Comparison of ENCODE assay signal across 19 mouse cellular contexts in the genomic region with DNA sequence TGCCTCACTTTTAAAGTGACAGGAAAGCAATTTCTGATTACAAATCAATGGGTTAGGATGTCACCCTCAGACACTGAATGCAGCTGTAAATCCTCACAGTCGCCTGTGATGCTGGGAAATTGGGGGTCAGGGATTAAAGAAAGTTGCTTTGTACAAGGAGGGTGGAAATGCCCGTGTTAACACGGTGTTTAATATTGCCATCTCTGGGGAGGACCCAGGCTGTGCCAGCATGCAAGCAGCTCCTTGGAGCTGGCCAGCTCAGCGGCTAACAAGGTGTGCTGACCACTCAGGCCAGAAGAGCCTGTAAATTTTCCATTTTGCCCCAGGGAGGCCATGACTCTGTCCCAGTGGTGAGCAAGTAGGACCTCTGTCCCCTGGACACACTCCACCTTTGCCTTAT.
DNase-seq lines count a peak whose midpoint lies in the region; ATAC-seq and TF ChIP-seq lines count a peak whose summit lies in the region.
"Had no signal": no experiment of that assay in that cellular context is flagged by ENCODE, and none has a peak within 500 bp of the region (broad histone marks: within the 10 kb centered on the region; RNA-seq: fewer than 3 reads in every experiment).

No protein-coding gene starts in this region.

- no peak overlapping the region for H3K4me2 ChIP-seq in midbrain, embryonic 11.5 days
- H3K4me2 ChIP-seq in midbrain, postnatal 0 days (ENCODE audit: low read depth, low read length, poor library complexity, severe bottlenecking): no peak overlapping the region
- H3K4me2 ChIP-seq: embryonic facial prominence, embryonic 12.5 days; forebrain, embryonic 13.5 days; forebrain, embryonic 15.5 days had no signal

- no peak for ATAC-seq in midbrain, embryonic 11.5 days (ENCODE audit: low FRiP score)
- ATAC-seq in midbrain, postnatal 0 days (ENCODE audit: low FRiP score): no peak
- ATAC-seq: forebrain, embryonic 13.5 days; forebrain, embryonic 15.5 days; forebrain, postnatal 0 days had no signal

- no peaks in the 10 kb centered on the region for H3K36me3 ChIP-seq in kidney, adult 2 months (ENCODE audit: control insufficient read depth, insufficient read depth, low read length)
- no peaks in the 10 kb centered on the region for H3K36me3 ChIP-seq in midbrain, embryonic 11.5 days (ENCODE audit: control insufficient read depth, insufficient read depth, low read length)
- H3K36me3 ChIP-seq in midbrain, postnatal 0 days (ENCODE audit: insufficient read depth, low read length): no peaks in the 10 kb centered on the region
- H3K36me3 ChIP-seq: embryonic facial prominence, embryonic 10.5 days; embryonic facial prominence, embryonic 12.5 days; forebrain, embryonic 15.5 days had no signal

- peak; percentile 2 for DNase-seq in kidney, adult 2 months
- DNase-seq in kidney, adult 9 months: no peak
- peak; percentile 84 for DNase-seq in midbrain, embryonic 11.5 days (ENCODE audit: low spot score, missing footprints)
- no peak for DNase-seq in midbrain, postnatal 0 days (ENCODE audit: low spot score)
- no peak for DNase-seq in embryo, embryonic 11 days
- DNase-seq: adrenal gland, adult 2 months; adrenal gland, postnatal 10 days; adrenal gland, postnatal 25 days; cerebellum, adult 11 months; cerebellum, adult 18-20 months; cerebellum, adult 8-10 months; cerebellum, adult 9-11 months; cerebellum, postnatal 14 days; cerebellum, postnatal 36 days; forebrain, postnatal 0 days had no signal

- no peaks in the 10 kb centered on the region for H3K4me1 ChIP-seq in kidney, adult 2 months (ENCODE audit: control insufficient read depth, insufficient read depth, low read length)
- H3K4me1 ChIP-seq in midbrain, embryonic 11.5 days (ENCODE audit: control insufficient read depth, insufficient read depth, low read length): peaks cover 13% of the 10 kb centered on the region
- H3K4me1 ChIP-seq in midbrain, postnatal 0 days (ENCODE audit: insufficient read depth, low read length): no peaks in the 10 kb centered on the region
- H3K4me1 ChIP-seq: embryonic facial prominence, embryonic 12.5 days had no signal

- no peaks in the 10 kb centered on the region for H3K9me3 ChIP-seq in midbrain, embryonic 11.5 days (ENCODE audit: control insufficient read depth, low read length)
- no peaks in the 10 kb centered on the region for H3K9me3 ChIP-seq in midbrain, postnatal 0 days (ENCODE audit: low read length)
- H3K9me3 ChIP-seq: embryonic facial prominence, embryonic 10.5 days; embryonic facial prominence, embryonic 12.5 days; forebrain, embryonic 13.5 days; forebrain, embryonic 15.5 days had no signal

- TF ChIP-seq CTCF in kidney, adult 2 months (conservative IDR thresholded peaks at IDR 0.05; ENCODE audit: insufficient read depth, insufficient read length, low read depth, low read length): no peak
- no peak for TF ChIP-seq CTCF in midbrain, postnatal 0 days (IDR thresholded peaks at IDR 0.05)

- no peak overlapping the region for H3K4me3 ChIP-seq in kidney, adult 2 months (ENCODE audit: insufficient read depth, low read depth, low read length)
- no peak overlapping the region for H3K4me3 ChIP-seq in midbrain, embryonic 11.5 days (ENCODE audit: low read depth, low read length)
- H3K4me3 ChIP-seq in midbrain, postnatal 0 days (ENCODE audit: low read depth, low read length): no peak overlapping the region
- H3K4me3 ChIP-seq: embryonic facial prominence, embryonic 10.5 days; embryonic facial prominence, embryonic 12.5 days; forebrain, embryonic 13.5 days; forebrain, embryonic 15.5 days had no signal

- no peak overlapping the region for H3K27ac ChIP-seq in kidney, adult 2 months (ENCODE audit: insufficient read depth, low read depth, low read length)
- H3K27ac ChIP-seq in midbrain, embryonic 11.5 days (ENCODE audit: low read depth, low read length): no peak overlapping the region
- no peak overlapping the region for H3K27ac ChIP-seq in midbrain, postnatal 0 days (ENCODE audit: low read depth, low read length)
- H3K27ac ChIP-seq: embryonic facial prominence, embryonic 10.5 days; embryonic facial prominence, embryonic 12.5 days; forebrain, embryonic 13.5 days; forebrain, embryonic 15.5 days had no signal

- TF ChIP-seq POLR2A in kidney, adult 2 months (IDR thresholded peaks at IDR 0.05; ENCODE audit: low read depth, low read length): no peak

- H3K9ac ChIP-seq in midbrain, embryonic 11.5 days (ENCODE audit: low read length): no peak overlapping the region
- no peak overlapping the region for H3K9ac ChIP-seq in midbrain, postnatal 0 days (replicated peaks; ENCODE audit: low read length, poor library complexity, severe bottlenecking)
- H3K9ac ChIP-seq: embryonic facial prominence, embryonic 12.5 days; forebrain, embryonic 13.5 days; forebrain, embryonic 15.5 days; forebrain, postnatal 0 days had no signal

- 32% methylated on average over 4 of the region's 4 CpGs for whole genome bisulfite sequencing in kidney, adult 2 months
- WGBS in midbrain, embryonic 11.5 days: 47% methylated on average over 4 of the region's 4 CpGs
- 43% methylated on average over 4 of the region's 4 CpGs for WGBS in midbrain, postnatal 0 days

- no peaks in the 10 kb centered on the region for H3K27me3 ChIP-seq in kidney, adult 2 months (replicated peaks; ENCODE audit: control insufficient read depth, insufficient read depth, low read length)
- no peaks in the 10 kb centered on the region for H3K27me3 ChIP-seq in midbrain, embryonic 11.5 days (ENCODE audit: control insufficient read depth, insufficient read depth, low read length)
- H3K27me3 ChIP-seq in midbrain, postnatal 0 days (ENCODE audit: insufficient read depth, low read length): peaks cover 3% of the 10 kb centered on the region; the same call in 1 of the 2 replicates

Comparison
In these comparisons a context has a peak if more than half of its experiments do, and no peak if none do; other contexts are left out.
1. DNase-seq: peak in kidney, adult 2 months (single experiment) and midbrain, embryonic 11.5 days (single experiment); none in kidney, adult 9 months (single experiment), midbrain, postnatal 0 days (single experiment) and embryo, embryonic 11 days (single experiment).